In the genomic region with DNA sequence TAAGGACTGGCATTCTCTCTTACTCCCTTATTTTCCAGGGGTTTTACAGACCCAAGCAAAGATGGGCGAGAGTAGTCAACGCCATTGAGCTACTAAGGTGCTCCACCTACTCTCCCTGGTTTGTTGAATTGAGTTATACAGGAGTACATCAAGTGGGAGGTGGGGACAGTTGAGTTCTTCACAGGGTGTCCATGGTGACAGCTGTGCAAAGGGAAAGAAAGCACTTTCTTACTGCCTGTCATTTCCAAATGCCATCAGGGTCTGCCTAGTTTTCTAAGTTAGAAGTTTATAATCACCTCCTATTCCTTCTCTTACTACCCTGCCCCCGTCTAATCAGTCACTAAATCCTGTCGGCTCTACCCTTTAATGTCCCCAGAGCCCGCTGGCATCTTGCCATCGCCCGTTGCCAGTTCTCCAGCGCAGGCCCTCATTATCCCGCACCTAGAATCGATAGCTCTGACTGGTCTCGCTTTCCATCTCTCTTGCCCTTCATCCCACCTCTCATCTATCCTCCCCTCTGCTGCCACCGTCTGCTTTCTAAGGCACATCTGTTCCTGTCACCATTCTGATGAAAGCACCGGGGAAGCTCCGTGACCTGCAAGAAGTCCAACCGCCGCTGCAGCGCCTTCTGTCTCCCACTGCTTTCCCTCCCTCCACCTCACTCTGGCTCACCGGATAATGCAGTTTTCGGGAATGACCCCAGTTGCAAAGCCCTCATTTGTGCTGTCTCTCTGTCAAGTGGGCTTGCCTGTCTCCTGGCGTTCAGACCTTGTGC, we compare ENCODE assay signal across 9 mouse cellular contexts. TPM values are rescaled to one million over a fixed set of nuclear protein-coding genes. Genes with fewer than 3 reads are reported as not detected.
DNase-seq lines count a peak whose midpoint lies in the region; ATAC-seq and TF ChIP-seq lines count a peak whose summit lies in the region.
"Had no signal": no experiment of that assay in that cellular context is flagged by ENCODE, and none has a peak within 500 bp of the region (broad histone marks: within the 10 kb centered on the region; RNA-seq: fewer than 3 reads in every experiment).

No protein-coding gene starts in this region.

- 15% methylated on average over 20 of the region's 20 CpGs for WGBS in lung, postnatal 0 days

- H3K27ac ChIP-seq in lung, postnatal 0 days (ENCODE audit: low read length), result no peak overlapping the region

- H3K4me3 ChIP-seq in lung, postnatal 0 days (ENCODE audit: low read depth, low read length), result no peak overlapping the region

- no peaks in the 10 kb centered on the region for H3K27me3 ChIP-seq in lung, postnatal 0 days (replicated peaks; ENCODE audit: insufficient read depth, low read length)

- H3K9ac ChIP-seq in lung, postnatal 0 days (replicated peaks; ENCODE audit: low read depth), result no peak overlapping the region

- no peaks in the 10 kb centered on the region for H3K4me1 ChIP-seq in lung, postnatal 0 days (ENCODE audit: insufficient read depth, low read depth, low read length)

- peak overlapping the region; percentile 35 for H3K4me2 ChIP-seq in lung, postnatal 0 days (replicated peaks; ENCODE audit: low read depth, low read length)

- ATAC-seq in lung, postnatal 0 days, result no peak

- no peaks in the 10 kb centered on the region for H3K9me3 ChIP-seq in lung, postnatal 0 days (ENCODE audit: low read length)

- peak; percentile 28 to 50 for DNase-seq in cerebellum, postnatal 25 days
- DNase-seq in cerebellum, adult 11-12 months, result no peak
- no peak for DNase-seq in lung, postnatal 0 days (ENCODE audit: low spot score)
- DNase-seq in lung, postnatal 4 days, result no peak
- peak; percentile 25 to 46 for DNase-seq in kidney, postnatal 25 days
- DNase-seq in retina, postnatal 1 day, result peak; percentile 80
- no peak for DNase-seq in gastrocnemius, postnatal 25 days
- no peak for DNase-seq in thymus, postnatal 14 days

- TF ChIP-seq EP300 in lung, postnatal 0 days (IDR thresholded peaks at IDR 0.05), result no peak

- TF ChIP-seq CTCF in lung, postnatal 0 days (IDR thresholded peaks at IDR 0.05), result no peak

- no peaks in the 10 kb centered on the region for H3K36me3 ChIP-seq in lung, postnatal 0 days (ENCODE audit: insufficient read depth, low read length)

RNA-seq across cellular contexts. Expression of gene Pigm, which starts 15.6 kb away (rescaled TPM):
- polyA plus RNA-seq in lung, postnatal 0 days (2015; fragmentation: Nextera tagmentation; extraction: Ambion mirVana), result 3.5 and 3.9 TPM in 2 replicates
- total RNA-seq in gastrocnemius, postnatal 25 days (2021), result 1 to 10 TPM; 3.4 to 3.6 TPM

RNA-seq across cellular contexts. Expression of gene Kcnj10, which starts 51.0 kb away (rescaled TPM):
- 0.04 TPM in 2 replicates for polyA plus RNA-seq in lung, postnatal 0 days (2015; fragmentation: Nextera tagmentation; extraction: Ambion mirVana)
- total RNA-seq in gastrocnemius, postnatal 25 days (2021), result under 1 TPM; 0.08 to 0.13 TPM
- polyA plus RNA-seq: C2C12 had no signal

Comparison
In these comparisons a context has a peak if more than half of its experiments do, and no peak if none do; other contexts are left out.
1. DNase-seq: peak in cerebellum, postnatal 25 days (2 of 2), kidney, postnatal 25 days (2 of 2) and retina, postnatal 1 day (single experiment); none in cerebellum, adult 11-12 months (single experiment), lung, postnatal 0 days (single experiment), lung, postnatal 4 days (0 of 2), gastrocnemius, postnatal 25 days (single experiment) and thymus, postnatal 14 days (single experiment).